In the genomic region with DNA sequence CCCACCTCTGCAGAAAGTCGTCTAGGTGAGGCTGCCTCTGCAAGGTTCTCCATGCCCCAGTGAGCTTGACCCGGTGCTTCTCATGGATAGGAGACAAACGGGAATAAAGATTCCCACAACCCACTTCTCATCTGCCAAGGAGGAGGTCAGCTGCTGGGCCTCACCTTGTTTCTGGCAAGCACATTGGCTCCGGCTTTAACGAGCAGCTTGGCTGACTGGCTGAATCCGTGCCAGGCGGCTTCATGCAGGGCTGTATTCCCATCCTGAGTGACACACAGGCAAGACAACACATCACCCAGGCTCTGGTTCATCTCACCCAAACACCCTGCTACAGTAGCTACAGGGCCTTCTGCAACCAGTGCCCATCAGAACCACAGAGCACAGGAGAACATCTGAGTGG, we compare ENCODE assay signal across 10 mouse cellular contexts. TPM values are rescaled to one million over a fixed set of nuclear protein-coding genes. Genes with fewer than 3 reads are reported as not detected.
A peak's percentile ranks its signal among the peaks of the same experiment; 100 is the strongest.
DNase-seq lines count a peak whose midpoint lies in the region; ATAC-seq and TF ChIP-seq lines count a peak whose summit lies in the region.
"Had no signal": no experiment of that assay in that cellular context is flagged by ENCODE, and none has a peak within 500 bp of the region (broad histone marks: within the 10 kb centered on the region; RNA-seq: fewer than 3 reads in every experiment).

No protein-coding gene starts in this region.

- intact Hi-C loops in gastrocnemius, adult 2 months (cut with DNase I), result no loop called here

- peak; percentile 59 for DNase-seq in gastrocnemius, adult 2 months
- DNase-seq in gastrocnemius, postnatal 25 days, result no peak
- DNase-seq in midbrain, embryonic 14.5 days, result peak; percentile 63
- DNase-seq in forebrain, postnatal 0 days, result peak; percentile 39
- peak; percentile 77 for DNase-seq in midbrain, postnatal 0 days (ENCODE audit: low spot score)
- no peak for DNase-seq in c-Kit-positive CD71-positive TER-119-positive erythroid progenitor cells, embryonic 14.5 days (ENCODE audit: low spot score)
- no peak for DNase-seq in stomach, postnatal 0 days (ENCODE audit: low spot score)
- DNase-seq: adrenal gland, adult 2 months had no signal

- H3K27ac ChIP-seq in gastrocnemius, adult 2 months, result no peak overlapping the region
- H3K27ac ChIP-seq in midbrain, embryonic 14.5 days (replicated peaks; ENCODE audit: low read depth, low read length), result no peak overlapping the region
- H3K27ac ChIP-seq in midbrain, embryonic 16.5 days (ENCODE audit: low read length), result no peak overlapping the region
- H3K27ac ChIP-seq in forebrain, postnatal 0 days (ENCODE audit: low read depth, low read length), result no peak overlapping the region
- H3K27ac ChIP-seq in midbrain, postnatal 0 days (ENCODE audit: low read depth, low read length), result no peak overlapping the region
- no peak overlapping the region for H3K27ac ChIP-seq in stomach, postnatal 0 days (replicated peaks)

- ATAC-seq in midbrain, embryonic 14.5 days (ENCODE audit: low FRiP score, low TSS enrichment), result no peak
- no peak for ATAC-seq in midbrain, embryonic 16.5 days
- peak; percentile 50 for ATAC-seq in forebrain, postnatal 0 days
- ATAC-seq in midbrain, postnatal 0 days (ENCODE audit: low FRiP score), result no peak; the same call in 1 of the 2 replicates
- ATAC-seq in stomach, postnatal 0 days (ENCODE audit: low FRiP score, low TSS enrichment), result no peak

- H3K9me3 ChIP-seq in midbrain, embryonic 14.5 days (ENCODE audit: control insufficient read depth, low read length), result no peaks in the 10 kb centered on the region
- H3K9me3 ChIP-seq in midbrain, embryonic 16.5 days (replicated peaks; ENCODE audit: control insufficient read depth, low read length, poor library complexity, severe bottlenecking), result no peaks in the 10 kb centered on the region
- no peaks in the 10 kb centered on the region for H3K9me3 ChIP-seq in forebrain, postnatal 0 days (ENCODE audit: low read length)
- no peaks in the 10 kb centered on the region for H3K9me3 ChIP-seq in midbrain, postnatal 0 days (ENCODE audit: low read length)
- no peaks in the 10 kb centered on the region for H3K9me3 ChIP-seq in stomach, postnatal 0 days (ENCODE audit: control insufficient read depth, low read length)

- TF ChIP-seq EP300 in stomach, postnatal 0 days (optimal IDR thresholded peaks at IDR 0.05), result no peak

- no peak overlapping the region for H3K4me2 ChIP-seq in midbrain, embryonic 14.5 days (ENCODE audit: low read length)
- no peak overlapping the region for H3K4me2 ChIP-seq in midbrain, embryonic 16.5 days (ENCODE audit: low read length)
- H3K4me2 ChIP-seq in forebrain, postnatal 0 days (ENCODE audit: low read depth), result no peak overlapping the region
- no peak overlapping the region for H3K4me2 ChIP-seq in midbrain, postnatal 0 days (ENCODE audit: low read depth, low read length, poor library complexity, severe bottlenecking)
- H3K4me2 ChIP-seq in stomach, postnatal 0 days (replicated peaks; ENCODE audit: low read depth), result no peak overlapping the region

- no peaks in the 10 kb centered on the region for H3K27me3 ChIP-seq in midbrain, embryonic 14.5 days (ENCODE audit: control insufficient read depth, insufficient read depth, low read length)
- no peaks in the 10 kb centered on the region for H3K27me3 ChIP-seq in midbrain, embryonic 16.5 days (ENCODE audit: control insufficient read depth, insufficient read depth, low read depth, low read length)
- H3K27me3 ChIP-seq in forebrain, postnatal 0 days (ENCODE audit: insufficient read depth, low read length), result no peaks in the 10 kb centered on the region
- no peaks in the 10 kb centered on the region for H3K27me3 ChIP-seq in midbrain, postnatal 0 days (ENCODE audit: insufficient read depth, low read length)
- H3K27me3 ChIP-seq in stomach, postnatal 0 days (ENCODE audit: control insufficient read depth, insufficient read depth, low read length), result no peaks in the 10 kb centered on the region

- no peak overlapping the region for H3K4me3 ChIP-seq in gastrocnemius, adult 2 months
- H3K4me3 ChIP-seq in midbrain, embryonic 14.5 days (replicated peaks; ENCODE audit: low read depth, low read length), result no peak overlapping the region
- no peak overlapping the region for H3K4me3 ChIP-seq in midbrain, embryonic 16.5 days (ENCODE audit: low read depth, low read length)
- no peak overlapping the region for H3K4me3 ChIP-seq in forebrain, postnatal 0 days (ENCODE audit: low read depth, low read length)
- no peak overlapping the region for H3K4me3 ChIP-seq in midbrain, postnatal 0 days (ENCODE audit: low read depth, low read length)
- H3K4me3 ChIP-seq in stomach, postnatal 0 days (ENCODE audit: low read depth, low read length), result no peak overlapping the region
- H3K4me3 ChIP-seq: erythroblast, embryonic 14.5 days had no signal

- no peak for TF ChIP-seq CTCF in gastrocnemius, adult 2 months (IDR thresholded peaks at IDR 0.05)
- no peak for TF ChIP-seq CTCF in forebrain, postnatal 0 days (IDR thresholded peaks at IDR 0.05; ENCODE audit: low read depth)
- no peak for TF ChIP-seq CTCF in midbrain, postnatal 0 days (IDR thresholded peaks at IDR 0.05)
- TF ChIP-seq CTCF in stomach, postnatal 0 days (IDR thresholded peaks at IDR 0.05; ENCODE audit: low read depth), result no peak

- H3K4me1 ChIP-seq in midbrain, embryonic 14.5 days (ENCODE audit: control insufficient read depth, insufficient read depth, low read length), result no peaks in the 10 kb centered on the region
- no peaks in the 10 kb centered on the region for H3K4me1 ChIP-seq in midbrain, embryonic 16.5 days (ENCODE audit: control insufficient read depth, insufficient read depth, low read length)
- no peaks in the 10 kb centered on the region for H3K4me1 ChIP-seq in forebrain, postnatal 0 days (ENCODE audit: insufficient read depth)
- H3K4me1 ChIP-seq in midbrain, postnatal 0 days (ENCODE audit: insufficient read depth, low read length), result no peaks in the 10 kb centered on the region
- H3K4me1 ChIP-seq in stomach, postnatal 0 days (replicated peaks; ENCODE audit: control insufficient read depth, insufficient read depth), result no peaks in the 10 kb centered on the region

- WGBS in midbrain, embryonic 14.5 days, result 54% methylated on average over 7 of the region's 7 CpGs
- 47% methylated on average over 7 of the region's 7 CpGs for WGBS in midbrain, embryonic 16.5 days
- WGBS in forebrain, postnatal 0 days, result 32% methylated on average over 7 of the region's 7 CpGs
- WGBS in midbrain, postnatal 0 days, result 53% methylated on average over 7 of the region's 7 CpGs
- 57% methylated on average over 7 of the region's 7 CpGs for WGBS in stomach, postnatal 0 days

- peaks cover 6% of the 10 kb centered on the region; the same call in 1 of the 2 replicates for H3K36me3 ChIP-seq in midbrain, embryonic 14.5 days (ENCODE audit: control insufficient read depth, insufficient read depth, low read length)
- H3K36me3 ChIP-seq in midbrain, embryonic 16.5 days (ENCODE audit: control insufficient read depth, insufficient read depth, low read length), result peaks cover 6% of the 10 kb centered on the region
- H3K36me3 ChIP-seq in forebrain, postnatal 0 days (ENCODE audit: insufficient read depth), result peaks cover 7% of the 10 kb centered on the region; the same call in 1 of the 2 replicates
- 0 out of 2 replicates have a peak, but pooled peaks cover 6% of the 10 kb centered on the region for H3K36me3 ChIP-seq in midbrain, postnatal 0 days (ENCODE audit: insufficient read depth, low read length)
- no peaks in the 10 kb centered on the region for H3K36me3 ChIP-seq in stomach, postnatal 0 days (ENCODE audit: control insufficient read depth, insufficient read depth, low read length)

- H3K9ac ChIP-seq in midbrain, embryonic 14.5 days (replicated peaks; ENCODE audit: low read length), result no peak overlapping the region
- H3K9ac ChIP-seq in midbrain, embryonic 16.5 days (ENCODE audit: low read depth, low read length), result no peak overlapping the region
- H3K9ac ChIP-seq in forebrain, postnatal 0 days, result no peak overlapping the region
- H3K9ac ChIP-seq in midbrain, postnatal 0 days (replicated peaks; ENCODE audit: low read length, poor library complexity, severe bottlenecking), result no peak overlapping the region
- H3K9ac ChIP-seq in stomach, postnatal 0 days (ENCODE audit: low read length), result no peak overlapping the region

RNA-seq across cellular contexts. Expression of a gene that starts 26.9 kb away (rescaled TPM):
- total RNA-seq in gastrocnemius, adult 2 months (2021), result 10 to 100 TPM; 15.7 to 26.1 TPM
- total RNA-seq in gastrocnemius, postnatal 25 days (2021), result 10 to 100 TPM; 14.7 to 20.5 TPM
- polyA plus RNA-seq in midbrain, embryonic 14.5 days (2014; fragmentation: Nextera tagmentation; extraction: Ambion mirVana), result 129 and 139 TPM in 2 replicates
- polyA plus RNA-seq in midbrain, embryonic 16.5 days (2015; fragmentation: Nextera tagmentation; extraction: Ambion mirVana), result 106 and 119 TPM in 2 replicates
- 103 and 105 TPM in 2 replicates for total RNA-seq in forebrain, postnatal 0 days (2014; rRNA removed)
- 108 and 122 TPM in 2 replicates for polyA plus RNA-seq in forebrain, postnatal 0 days (2015; fragmentation: Nextera tagmentation; extraction: Ambion mirVana)
- 27.3 and 82.4 TPM in 2 replicates for total RNA-seq in midbrain, postnatal 0 days (2014; rRNA removed)
- polyA plus RNA-seq in midbrain, postnatal 0 days (2015; fragmentation: Nextera tagmentation; extraction: Ambion mirVana), result 115 and 117 TPM in 2 replicates
- polyA plus RNA-seq in stomach, postnatal 0 days (2015; fragmentation: Nextera tagmentation; extraction: Ambion mirVana), result 87.8 and 88.1 TPM in 2 replicates

Comparison
In these comparisons a context has a peak if more than half of its experiments do, and no peak if none do; other contexts are left out.
1. DNase-seq: peak in gastrocnemius, adult 2 months (single experiment), midbrain, embryonic 14.5 days (single experiment), forebrain, postnatal 0 days (single experiment) and midbrain, postnatal 0 days (single experiment); none in gastrocnemius, postnatal 25 days (single experiment), c-Kit-positive CD71-positive TER-119-positive erythroid progenitor cells, embryonic 14.5 days (single experiment) and stomach, postnatal 0 days (single experiment).